Mouse (Mus musculus): ENCODE results near the gene AC124502.3.

The AC124502.3 gene

DNA sequence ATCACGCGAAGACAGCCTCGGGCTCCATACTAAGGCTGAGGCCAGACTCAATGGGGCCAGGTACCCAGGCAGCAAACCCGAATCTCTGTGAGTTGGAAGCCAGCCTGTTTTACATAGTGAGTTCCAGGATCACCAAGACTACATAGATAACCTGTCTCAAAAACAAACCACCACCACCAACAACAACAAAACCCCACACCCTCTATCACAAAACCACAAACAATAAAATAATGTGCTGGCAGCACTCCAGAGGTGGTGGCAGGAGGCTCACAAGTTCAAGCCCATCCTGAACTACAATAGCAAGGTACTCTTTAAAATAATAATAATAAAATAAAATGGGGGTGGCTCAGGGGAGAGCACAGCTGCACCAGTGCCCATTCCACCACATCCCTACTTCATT is 2.1 kb upstream of the AC124502.3 start:
- no peak for DNase-seq

DNA sequence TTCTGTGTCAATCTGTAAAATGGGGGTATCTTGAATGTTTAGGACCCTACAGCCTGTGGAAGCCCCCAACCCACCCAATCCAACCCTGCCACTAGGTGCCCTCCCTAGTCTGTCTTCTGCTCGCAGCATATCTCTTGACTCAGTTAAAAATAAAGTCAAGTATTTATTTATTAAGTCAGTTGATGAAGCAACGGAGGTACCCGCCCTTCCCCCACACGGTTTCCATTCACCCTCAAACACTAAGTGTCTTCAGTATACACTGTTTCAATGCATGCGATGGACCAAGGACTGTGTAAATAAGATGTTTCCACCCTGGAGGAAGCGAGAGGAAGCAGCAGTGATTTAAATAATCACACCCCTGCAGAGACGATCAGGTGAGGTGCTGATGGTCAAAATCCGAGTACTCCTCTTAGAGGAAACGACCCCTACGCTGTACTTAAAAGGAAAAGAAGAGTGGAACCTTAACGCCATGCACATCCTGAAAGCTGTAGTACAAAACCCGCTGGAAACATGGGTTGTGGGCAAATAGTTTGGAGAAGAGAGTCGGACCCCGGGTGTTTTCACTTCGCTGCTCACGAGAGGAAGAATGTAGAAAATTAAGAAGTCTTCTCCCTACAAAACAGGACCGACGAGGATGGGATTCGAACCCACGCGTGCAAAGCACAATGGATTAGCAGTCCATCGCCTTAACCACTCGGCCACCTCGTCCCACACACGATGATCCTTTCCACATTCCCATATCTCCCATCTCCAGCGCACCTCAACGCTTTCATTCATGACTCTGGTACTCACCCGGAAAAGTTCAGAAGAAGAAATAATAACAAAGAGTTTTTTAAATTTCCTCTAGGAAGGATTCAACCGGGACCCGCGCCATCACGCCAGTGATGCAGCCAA is 766 bp upstream of the AC124502.3 start:
- peak; percentile 72 to 83 for DNase-seq

DNA sequence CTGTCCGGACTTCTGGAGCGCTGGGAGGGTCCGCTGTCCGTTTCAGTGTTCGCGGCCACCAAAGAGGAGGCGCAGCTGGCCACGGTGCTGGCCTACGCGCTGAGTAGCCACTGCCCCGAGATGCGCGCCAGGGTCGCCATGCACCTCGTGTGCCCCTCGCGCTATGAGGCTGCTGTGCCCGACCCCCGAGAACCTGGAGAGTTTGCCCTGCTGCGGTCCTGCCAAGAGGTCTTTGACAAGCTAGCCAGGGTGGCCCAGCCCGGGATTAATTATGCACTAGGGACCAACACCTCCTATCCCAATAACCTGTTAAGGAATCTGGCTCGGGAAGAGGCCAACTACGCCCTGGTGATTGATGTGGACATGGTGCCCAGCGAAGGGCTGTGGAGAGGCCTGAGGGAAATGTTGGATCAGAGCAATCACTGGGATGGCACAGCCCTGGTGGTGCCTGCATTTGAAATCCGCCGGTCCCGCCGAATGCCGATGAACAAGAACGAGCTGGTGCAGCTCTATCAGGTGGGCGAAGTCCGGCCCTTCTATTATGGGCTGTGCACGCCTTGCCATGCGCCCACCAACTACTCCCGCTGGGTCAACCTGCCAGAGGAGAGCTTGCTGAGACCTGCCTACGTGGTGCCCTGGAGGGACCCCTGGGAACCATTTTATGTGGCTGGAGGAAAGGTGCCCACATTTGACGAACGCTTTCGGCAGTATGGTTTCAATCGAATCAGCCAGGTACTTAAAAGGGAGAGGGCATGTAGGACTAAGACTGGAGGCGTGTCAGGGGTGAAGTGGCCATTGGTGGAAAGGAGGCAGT is 817 bp downstream of the AC124502.3 start:
- peak; percentile 32 to 47 for DNase-seq

DNA sequence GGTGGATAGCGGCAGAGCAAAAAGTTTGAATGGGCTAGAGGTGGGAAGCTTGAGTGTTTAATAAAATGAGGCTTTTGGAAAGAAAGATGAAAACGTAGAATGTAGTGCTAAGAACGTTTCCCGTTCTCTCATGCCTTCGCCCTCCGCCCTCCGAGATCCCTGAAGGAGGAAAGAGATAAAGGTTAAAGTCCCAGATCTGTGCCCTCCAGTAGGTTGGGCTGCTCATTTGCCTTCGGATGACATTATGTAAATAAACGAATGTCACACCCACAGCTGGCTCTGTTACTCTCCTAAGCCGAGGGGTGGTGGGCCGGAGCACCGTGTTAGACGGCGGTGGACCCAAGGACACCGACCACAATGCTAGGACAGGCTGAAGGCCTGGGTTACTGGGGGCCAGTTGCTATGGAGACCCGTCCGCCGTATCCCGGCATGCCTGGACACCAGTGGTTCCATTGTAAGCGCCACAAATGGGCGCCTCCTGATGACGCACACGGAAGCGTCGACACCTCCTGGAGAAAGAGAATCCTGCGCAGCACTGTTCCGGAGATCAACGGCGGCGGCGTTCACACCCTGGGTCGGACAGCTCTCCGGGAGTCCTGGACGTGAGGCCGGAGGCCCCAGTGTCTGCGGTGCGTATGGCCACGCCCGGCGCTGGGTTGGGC is 2.3 kb downstream of the AC124502.3 start, which contains the start of gene Brms1:
TSS of gene Brms1 (plus strand) at position 493 of the 662 bp plus-strand sequence.
- peak; percentile 95 to 96 for DNase-seq

DNA sequence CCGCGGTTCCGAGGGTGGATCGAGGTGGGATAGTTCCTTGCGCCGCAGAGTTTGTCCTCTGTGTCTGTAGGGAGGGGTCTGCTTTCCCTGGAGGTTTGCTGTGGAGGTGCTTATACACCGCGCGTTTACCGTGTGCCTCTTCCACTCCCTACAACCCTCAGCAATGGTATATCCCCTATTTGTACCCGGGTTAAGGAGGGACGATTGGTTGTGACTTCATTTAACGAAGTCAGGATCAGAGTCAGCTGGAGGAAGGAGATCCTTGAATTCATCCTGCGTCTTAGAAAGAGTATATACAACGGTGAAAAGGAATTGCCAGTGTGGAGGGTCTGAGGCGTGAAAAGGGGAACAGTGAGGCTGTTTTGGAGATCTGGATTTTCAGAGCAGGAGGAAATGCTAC is 2.9 kb downstream of the AC124502.3 start:
- no peak for DNase-seq

DNA sequence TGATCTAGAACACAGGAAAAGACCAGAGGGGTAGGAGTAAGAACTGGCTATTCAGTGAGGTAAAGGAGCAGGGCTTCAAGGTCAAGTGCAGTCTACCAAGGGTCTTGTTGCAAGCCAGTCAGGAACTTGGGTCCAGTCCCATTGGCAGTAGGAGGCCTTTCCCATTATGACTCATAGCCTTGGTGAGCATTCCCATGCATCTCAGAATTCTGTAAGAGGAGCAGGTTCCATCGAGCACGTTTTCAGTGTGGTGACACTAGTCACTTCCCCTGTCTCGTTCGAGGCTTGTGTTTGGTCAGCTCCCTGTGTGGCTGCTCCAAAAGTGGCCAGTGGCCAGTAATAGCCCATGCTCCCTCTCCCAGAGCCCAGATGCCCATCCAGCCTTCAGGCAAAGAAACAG is 6.8 kb downstream of the AC124502.3 start:
- no peak for DNase-seq

DNA sequence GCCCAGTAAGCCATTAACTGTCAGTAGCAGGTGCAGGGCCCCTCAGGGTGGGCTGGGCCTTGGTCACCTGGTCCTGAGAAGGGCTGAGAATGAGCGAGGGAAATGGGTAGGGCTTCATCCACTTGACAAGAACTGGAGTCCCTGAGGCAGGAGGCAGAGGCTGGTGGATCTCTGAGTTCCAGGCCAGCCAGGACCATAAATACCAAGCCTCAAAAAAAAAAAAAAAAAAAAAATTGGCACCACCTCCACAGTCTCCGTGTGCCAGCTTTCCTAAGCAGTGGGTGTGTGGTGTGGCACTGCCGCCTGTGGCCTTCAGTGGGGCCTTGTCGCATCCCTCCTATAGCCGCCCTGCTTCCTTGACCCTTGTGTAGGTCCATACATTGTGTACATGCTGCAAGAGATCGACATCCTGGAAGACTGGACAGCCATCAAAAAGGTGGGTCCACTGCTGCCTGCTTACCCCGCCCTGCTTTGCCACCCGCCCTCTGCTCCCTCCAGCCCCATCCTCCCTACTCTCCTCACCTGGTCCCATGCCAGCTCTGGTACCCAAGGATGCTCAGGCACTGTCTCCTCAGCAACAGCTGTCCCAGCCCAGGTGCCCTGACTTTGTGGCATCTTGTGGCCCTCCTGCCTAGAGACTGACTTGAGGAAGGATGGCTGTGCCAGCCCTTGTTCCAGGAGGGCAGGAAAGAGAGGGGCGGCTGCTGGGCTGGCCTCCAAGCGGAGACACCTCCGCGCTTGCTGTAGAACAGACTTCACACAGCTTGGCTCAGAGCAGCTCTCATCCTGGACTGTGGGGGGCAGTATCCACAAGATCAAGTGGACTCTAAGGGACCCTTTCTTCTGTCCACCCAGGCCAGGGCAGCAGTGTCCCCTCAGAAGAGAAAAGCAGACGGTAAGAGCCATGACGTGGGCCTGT is 9.7 kb downstream of the AC124502.3 start:
- no peak for DNase-seq

DNA sequence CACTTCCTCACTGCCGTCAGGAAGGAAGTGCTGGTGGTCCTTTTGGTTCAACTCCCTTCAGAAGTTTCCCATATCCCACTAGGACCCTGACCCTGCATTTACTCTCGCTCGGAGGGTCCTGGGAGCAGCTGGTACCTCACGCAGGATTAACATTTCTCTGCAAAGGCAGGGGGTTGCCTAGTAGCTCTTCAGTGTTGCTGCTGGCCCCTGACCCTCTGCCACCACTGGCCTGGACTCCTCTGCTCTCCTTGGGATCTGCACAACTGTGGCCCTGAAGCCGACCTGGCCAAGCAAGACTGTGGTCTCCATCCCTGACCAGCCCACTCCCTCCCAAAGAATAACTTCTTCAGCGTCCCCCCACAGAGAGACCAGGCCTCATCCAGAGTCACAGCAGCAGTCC is 10.6 kb downstream of the AC124502.3 start:
- no peak for DNase-seq

DNA sequence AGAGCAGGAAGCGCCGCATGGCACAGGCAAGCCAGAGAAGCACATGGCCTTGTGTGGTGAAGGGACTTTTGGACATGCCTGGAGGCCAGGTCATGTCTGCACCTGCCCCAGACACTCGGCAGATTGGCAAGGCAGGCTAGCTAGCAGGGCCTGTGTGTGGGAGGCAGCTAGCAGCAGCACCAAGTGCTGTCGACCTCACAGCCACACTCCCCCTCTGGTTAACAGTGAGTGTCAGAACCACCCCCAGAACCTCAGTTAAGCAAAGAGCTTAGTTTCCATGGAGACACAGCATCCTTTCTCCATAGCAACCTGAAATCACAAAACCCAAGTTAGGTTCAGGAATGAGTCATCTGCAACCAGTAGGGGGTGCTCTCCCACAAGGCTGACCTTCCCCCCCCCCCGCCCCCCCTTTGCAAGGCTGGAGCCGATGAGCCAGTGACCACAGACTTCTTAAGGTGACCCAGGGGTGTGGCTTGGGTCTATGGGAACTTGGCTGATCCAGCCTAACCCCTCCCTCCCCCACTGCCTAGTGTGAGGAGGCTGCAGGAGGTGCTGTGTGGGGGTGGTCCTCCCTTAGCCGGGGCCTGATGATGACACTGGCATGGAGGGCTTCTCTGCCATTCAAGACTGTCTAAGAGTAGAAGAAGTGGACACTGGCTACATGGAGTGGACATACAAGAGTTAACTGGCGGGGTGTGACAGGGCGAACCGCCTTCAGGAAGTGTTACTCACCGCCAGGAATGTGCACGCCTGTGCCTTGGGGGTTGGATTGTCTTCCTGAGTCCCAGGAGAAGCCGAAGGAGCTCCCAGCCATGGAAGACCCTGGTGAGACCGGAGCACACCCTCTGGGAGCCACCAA is 11.6 kb downstream of the AC124502.3 start, which contains the start of gene Rin1:
TSS of gene Rin1 (plus strand) at position 435 of the 859 bp plus-strand sequence.
- DNase-seq, result peak; percentile 59 to 62

DNA sequence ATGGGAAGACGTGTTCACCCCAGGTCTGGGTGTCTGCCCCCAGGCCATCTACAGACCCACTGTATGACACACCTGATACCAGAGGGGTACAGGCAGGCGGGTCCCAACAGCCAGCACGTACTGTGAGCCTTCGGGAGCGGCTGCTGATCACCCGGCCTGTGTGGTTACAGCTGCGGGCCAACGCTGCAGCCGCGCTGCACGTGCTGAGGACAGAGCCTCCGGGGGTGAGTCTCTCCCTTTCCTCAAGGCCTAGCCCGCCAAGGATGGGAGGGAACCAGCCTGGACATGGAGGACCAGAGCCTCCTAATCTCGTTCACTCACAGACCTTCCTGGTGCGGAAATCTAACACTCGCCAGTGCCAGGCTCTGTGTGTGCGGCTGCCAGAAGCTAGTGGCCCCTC is 12.3 kb downstream of the AC124502.3 start:
- no peak for DNase-seq

DNA sequence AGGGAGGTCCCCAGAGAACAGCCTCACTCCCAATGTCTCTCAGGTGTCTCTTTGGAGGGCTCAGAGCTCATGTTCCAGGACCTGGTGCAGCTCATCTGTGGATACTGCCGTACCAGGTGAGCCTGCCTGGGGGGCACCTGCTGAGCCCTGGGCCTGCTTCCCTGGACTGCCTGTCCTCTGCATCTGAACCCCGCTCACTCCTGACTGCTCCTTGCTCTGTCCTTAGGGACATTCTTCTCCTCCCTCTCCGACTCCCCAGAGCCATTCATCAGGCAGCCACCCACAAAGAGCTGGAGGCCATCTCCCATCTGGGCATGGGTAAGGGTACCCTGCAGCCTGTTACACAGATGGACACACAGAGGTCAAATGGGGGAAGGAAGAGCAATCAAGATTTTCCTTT is 12.8 kb downstream of the AC124502.3 start:
- DNase-seq, result no peak

DNA sequence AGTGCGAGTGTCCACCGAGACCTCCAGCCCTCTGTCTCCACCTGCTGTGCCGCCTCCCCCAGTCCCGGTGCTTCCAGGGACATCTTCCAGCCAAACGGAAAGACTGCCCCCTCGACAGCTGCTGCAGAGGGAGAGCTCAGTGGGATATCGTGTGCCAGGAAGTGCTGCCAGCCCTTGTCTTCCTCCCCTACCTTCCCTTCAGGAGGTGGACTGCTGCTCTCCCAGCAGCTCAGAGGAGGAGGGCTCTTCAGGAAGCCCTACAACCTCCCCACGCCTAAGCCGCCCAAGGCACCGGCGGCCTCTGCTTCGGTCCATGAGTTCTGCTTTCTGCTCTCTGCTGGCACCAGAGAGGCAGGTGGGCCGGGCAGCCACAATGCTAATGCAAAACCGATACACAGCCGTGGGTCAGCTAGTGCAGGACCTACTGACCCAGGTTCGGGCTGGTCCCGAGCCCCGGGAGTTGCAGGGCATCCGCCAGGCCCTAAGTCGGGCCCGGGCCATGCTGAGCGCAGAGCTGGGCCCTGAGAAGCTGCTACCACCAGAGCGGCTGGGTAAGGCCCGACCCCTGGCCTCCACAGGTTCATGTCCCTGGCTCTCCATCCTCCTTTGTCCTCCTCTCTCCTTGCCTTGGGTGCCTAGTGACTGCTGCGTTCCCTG is 13.6 kb downstream of the AC124502.3 start:
- no peak for DNase-seq

DNA sequence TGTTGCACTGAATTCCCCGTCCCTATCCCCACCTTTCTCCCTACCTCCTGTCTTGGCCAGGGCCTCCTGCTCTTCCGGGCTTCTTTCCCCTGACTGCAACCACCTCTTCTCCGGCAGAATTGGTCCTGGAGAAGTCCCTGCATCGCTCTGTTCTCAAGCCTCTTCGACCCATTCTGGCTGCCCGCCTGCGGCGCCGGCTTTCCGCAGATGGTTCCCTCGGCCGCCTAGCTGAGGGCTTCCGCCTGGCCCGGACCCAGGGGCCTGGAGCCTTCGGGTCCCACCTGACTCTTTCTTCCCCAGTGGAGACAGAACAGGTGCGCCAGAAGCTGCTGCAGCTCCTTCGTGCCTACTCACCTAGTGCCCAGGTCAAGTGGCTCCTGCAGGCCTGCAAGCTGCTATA is 14.2 kb downstream of the AC124502.3 start:
- DNase-seq, result no peak

DNA sequence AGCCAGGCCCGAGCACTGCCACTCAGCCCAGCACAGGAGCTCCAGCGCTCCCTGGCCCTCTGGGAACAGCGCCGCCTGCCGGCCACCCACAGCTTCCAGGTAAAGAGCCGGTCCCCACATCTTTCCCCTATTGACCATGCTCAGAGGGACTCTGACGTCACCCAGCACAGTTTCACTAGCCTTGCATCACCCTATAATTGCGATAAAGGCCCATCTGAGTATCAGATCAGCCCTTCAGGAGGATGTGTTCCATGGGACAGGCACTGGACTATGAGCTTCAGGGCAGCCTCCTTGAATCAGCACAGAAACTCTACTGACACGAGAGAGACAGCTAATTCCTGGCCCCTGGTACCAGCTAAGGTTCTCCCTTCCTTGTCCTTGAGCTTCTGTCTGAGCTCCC is 15.2 kb downstream of the AC124502.3 start:
- peak; percentile 45 to 84 for DNase-seq

DNA sequence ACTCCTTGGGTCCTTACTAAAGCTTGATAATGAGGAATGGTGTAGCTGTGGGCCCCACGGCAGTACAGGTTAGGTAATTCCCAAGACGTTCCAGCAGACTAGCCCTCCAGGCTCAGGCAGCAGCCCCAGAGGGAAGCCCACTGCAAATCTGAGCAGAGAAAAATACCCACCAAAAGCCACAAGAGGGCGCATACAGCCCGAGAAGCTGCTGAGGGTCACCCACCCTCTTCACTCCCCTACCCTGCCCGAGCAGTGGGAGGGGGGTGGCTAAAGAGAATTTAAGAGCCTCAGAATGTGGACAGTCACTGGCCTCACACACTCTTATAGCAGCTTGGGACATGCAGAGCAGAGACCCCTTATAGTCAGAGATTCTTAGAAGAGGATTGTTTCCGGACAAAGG is 17.6 kb downstream of the AC124502.3 start:
- DNase-seq, result peak in 1 of 2 experiments; percentile 59

DNA sequence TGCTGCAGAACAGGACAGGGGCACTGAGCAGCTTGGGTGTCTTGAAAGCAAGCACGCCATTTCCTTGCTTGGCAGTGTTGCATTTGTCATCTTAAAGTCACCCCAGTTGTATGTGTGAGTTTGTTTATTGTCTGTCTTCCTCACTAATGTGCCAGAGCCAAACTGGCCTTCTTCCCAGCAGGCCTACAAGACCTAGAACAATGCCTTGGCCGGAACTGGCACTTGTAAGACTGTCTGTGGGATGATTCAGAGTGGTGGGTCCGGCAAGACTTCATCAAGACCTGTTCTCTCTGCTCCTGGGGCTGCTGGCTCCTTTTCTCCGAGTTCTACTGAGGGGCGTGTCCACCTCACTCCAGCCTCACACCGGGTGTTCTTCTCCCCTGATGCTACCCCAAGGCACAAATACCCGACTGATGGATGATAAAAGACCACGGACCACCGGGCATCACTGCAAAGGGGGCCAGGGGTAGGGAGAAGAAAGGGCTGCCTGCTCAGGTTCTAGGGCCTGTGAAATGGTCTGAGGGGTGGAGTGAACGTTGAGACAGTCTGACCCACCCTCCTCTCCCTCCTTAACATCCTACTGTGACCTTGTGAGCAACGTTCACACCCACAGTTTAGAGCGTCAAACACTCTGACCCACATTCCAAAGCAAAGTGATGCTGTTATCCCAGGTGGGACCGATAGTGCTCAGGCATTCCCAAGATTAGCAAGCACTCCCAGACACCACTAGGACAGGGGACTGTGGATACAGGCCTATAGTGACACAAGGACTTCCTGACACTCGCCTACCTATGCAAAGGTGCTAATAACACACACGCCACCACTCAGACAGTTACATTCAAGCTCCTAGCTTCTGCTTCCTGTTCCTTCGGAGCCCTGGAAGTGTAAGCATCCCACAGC is 19.4 kb downstream of the AC124502.3 start:
- no peak for DNase-seq

DNA sequence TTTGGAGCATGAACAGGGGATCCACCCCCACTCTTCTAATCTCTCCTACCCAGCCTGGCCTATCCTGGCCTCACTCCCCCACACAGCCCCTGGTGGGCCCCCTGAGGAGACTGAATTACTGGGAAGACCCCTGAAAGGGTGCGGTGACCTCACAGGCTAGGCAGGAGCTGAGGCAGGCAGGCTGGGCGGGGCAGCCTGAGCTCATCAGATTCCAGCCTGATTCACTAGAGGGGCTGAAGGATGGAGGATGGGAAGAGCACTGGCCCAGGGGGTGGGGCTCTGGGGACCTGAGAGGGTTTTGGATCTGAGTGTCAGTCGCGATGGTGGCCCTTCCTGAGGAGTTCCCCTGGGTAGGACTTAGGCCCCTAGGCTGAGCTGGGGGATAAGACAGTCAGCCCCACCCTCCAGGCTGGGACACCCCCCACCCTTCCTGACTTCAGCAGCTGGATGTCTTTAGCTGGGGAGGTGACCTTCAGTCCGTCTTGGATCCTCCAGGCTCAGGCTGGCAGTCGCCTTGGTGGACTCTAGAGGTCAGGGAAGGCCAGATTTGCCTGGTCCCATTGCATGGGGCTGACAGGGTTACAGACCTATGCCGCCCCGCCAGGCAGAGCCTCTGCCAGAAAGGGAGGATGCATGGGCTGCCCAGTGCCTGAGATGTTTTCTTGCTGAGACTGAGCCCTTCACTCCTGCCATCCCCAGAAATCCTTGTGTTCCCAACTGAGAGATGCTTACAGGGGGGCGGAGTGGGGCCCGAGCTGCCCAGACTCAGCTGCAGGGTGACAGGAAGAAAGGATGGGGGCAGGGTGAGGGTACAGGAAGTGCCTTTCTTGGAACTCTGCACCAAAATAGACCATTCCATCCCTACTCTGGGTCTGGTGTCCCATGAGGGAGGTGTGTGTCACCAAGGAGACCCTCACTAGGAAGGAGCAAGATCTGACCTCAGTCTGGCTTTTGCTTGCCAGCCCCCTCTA is 20.4 kb downstream of the AC124502.3 start:
- DNase-seq, result peak; percentile 29 to 43
